Mouse (Mus musculus) forebrain, embryonic 13.5 days (tissue): ENCODE results near the gene Erlin1. TPM values are rescaled to one million over a fixed set of nuclear protein-coding genes. Genes with fewer than 3 reads are reported as not detected.

Experiments
- ATAC-seq: fragments of 200-750 bp; cut with Nextera tagmentation; 2 replicates; pipeline ENCODE4 v1.8.0; 2017
- H3K27ac ChIP-seq: fragments of 300-500 bp; sonication (generic); 2 replicates; pipeline ENCODE4 v1.5.1; 2015; ENCODE audit warnings: inconsistent platforms, mild to moderate bottlenecking, moderate library complexity
- H3K27me3 ChIP-seq: fragments of 300-500 bp; sonication (generic); 2 replicates; pipeline ENCODE4 v1.6.1; 2015; ENCODE audit warnings: mild to moderate bottlenecking, inconsistent platforms
- H3K36me3 ChIP-seq: fragments of 300-500 bp; sonication (generic); 2 replicates; pipeline ENCODE4 v1.6.1; 2015; ENCODE audit warnings: mild to moderate bottlenecking, inconsistent platforms; ENCODE audit not compliant: poor library complexity, severe bottlenecking
- H3K4me1 ChIP-seq: fragments of 300-500 bp; sonication (generic); 2 replicates; pipeline ENCODE4 v1.6.1; 2015; ENCODE audit warnings: inconsistent platforms
- H3K4me2 ChIP-seq: fragments of 300-500 bp; sonication (generic); 2 replicates; pipeline ENCODE4 v1.6.1; 2015; ENCODE audit warnings: inconsistent platforms, mild to moderate bottlenecking, moderate library complexity
- H3K4me3 ChIP-seq: fragments of 300-500 bp; sonication (generic); 2 replicates; pipeline ENCODE4 v1.5.1; 2015; ENCODE audit warnings: mild to moderate bottlenecking, inconsistent platforms
- H3K9ac ChIP-seq: fragments of 300-500 bp; sonication (generic); 2 replicates; pipeline ENCODE4 v1.6.1; 2015; ENCODE audit warnings: mild to moderate bottlenecking, inconsistent platforms
- H3K9me3 ChIP-seq: fragments of 300-500 bp; sonication (generic); replicated peaks from 2 replicates; pipeline ENCODE4 v1.6.1; 2016; ENCODE audit warnings: inconsistent platforms
- WGBS: fragments of 180-500 bp; shearing (Covaris S2); methylation state at CpG from one replicate; pipeline ENCODE4 v1.1.7; 2015; 5-methylcytosine and 5-hydroxymethylcytosine counted together
- polyA plus RNA-seq: library from polyadenylated mRNA; unstranded; fragments of >200 nt; fragmentation: Nextera tagmentation; extraction: Ambion mirVana; gene quantifications from 2 replicates; pipeline ENCODE4 v1.2.1, GENCODE M21; 2015

Erlin1 gene
- polyA plus RNA-seq, 1 experiment from 2014 or later: 17.8 TPM

GRCm38 (mm10) chr19:44080920-44081319 is 11.3 kb upstream of the Erlin1 start:
- Histone ChIP-seq H3K9me3 (no peaks in the 10 kb centered on the region), H3K4me1 (no peaks in the 10 kb centered on the region), H3K27me3 (no peaks in the 10 kb centered on the region), H3K27ac (no peak overlapping the region), H3K4me2 (no peak overlapping the region), H3K36me3 (peaks cover 79% of the 10 kb centered on the region), H3K4me3 (no peak overlapping the region), H3K9ac (no peak overlapping the region)
- no peak for ATAC-seq
- 100% methylated on average over 2 of the region's 2 CpGs for WGBS

- Histone ChIP-seq H3K4me3 (no peak overlapping the region), H3K27me3 (no peaks in the 10 kb centered on the region), H3K36me3 (peaks cover 82% of the 10 kb centered on the region), H3K9ac (no peak overlapping the region), H3K9me3 (no peaks in the 10 kb centered on the region), H3K27ac (no peak overlapping the region), H3K4me2 (no peak overlapping the region), H3K4me1 (no peaks in the 10 kb centered on the region)
- 91% methylated on average over 2 of the region's 2 CpGs for WGBS
- no peak for ATAC-seq
These were observed 10.4 kb upstream of the Erlin1 start for GRCm38 (mm10) chr19:44080023-44080422.

- H3K36me3 ChIP-seq: peaks cover 67% of the 10 kb centered on the region
- WGBS: 86% methylated on average over 4 of the region's 4 CpGs
- no peak overlapping the region for H3K27ac ChIP-seq
- H3K4me3 ChIP-seq: no peak overlapping the region
- H3K27me3 ChIP-seq: no peaks in the 10 kb centered on the region
- H3K9ac ChIP-seq: no peak overlapping the region
- no peak for ATAC-seq
- no peaks in the 10 kb centered on the region for H3K9me3 ChIP-seq
- H3K4me1 ChIP-seq: no peaks in the 10 kb centered on the region
- H3K4me2 ChIP-seq: no peak overlapping the region
These were observed 7.4 kb upstream of the Erlin1 start for GRCm38 (mm10) chr19:44077024-44077423.

- Histone ChIP-seq H3K4me3 (no peak overlapping the region), H3K4me1 (peaks cover under 1% of the 10 kb centered on the region; the same call in 1 of the 2 replicates), H3K9me3 (no peaks in the 10 kb centered on the region), H3K27me3 (no peaks in the 10 kb centered on the region), H3K27ac (no peak overlapping the region), H3K36me3 (peaks cover 69% of the 10 kb centered on the region), H3K4me2 (no peak overlapping the region), H3K9ac (no peak overlapping the region)
- 94% methylated on average over 9 of the region's 9 CpGs for WGBS
- ATAC-seq: no peak
These were observed 6.9 kb upstream of the Erlin1 start for GRCm38 (mm10) chr19:44076457-44076856.

GRCm38 (mm10) chr19:44074986-44075385 is 5.4 kb upstream of the Erlin1 start:
- Histone ChIP-seq H3K9ac (no peak overlapping the region), H3K36me3 (peaks cover 60% of the 10 kb centered on the region), H3K27me3 (no peaks in the 10 kb centered on the region), H3K4me2 (no peak overlapping the region), H3K4me3 (no peak overlapping the region), H3K4me1 (peaks cover 7% of the 10 kb centered on the region; the same call in 1 of the 2 replicates), H3K9me3 (no peaks in the 10 kb centered on the region), H3K27ac (no peak overlapping the region)
- no peak for ATAC-seq
- 87% methylated on average over 11 of the region's 11 CpGs for WGBS

GRCm38 (mm10) chr19:44071166-44071565 is 1.6 kb upstream of the Erlin1 start:
- no peak overlapping the region for H3K4me3 ChIP-seq
- WGBS: 59% methylated on average over 5 of the region's 5 CpGs

GRCm38 (mm10) chr19:44069914-44070232 is 288 bp upstream of the Erlin1 start:
- H3K9ac ChIP-seq: peak overlapping the region; percentile 84
- peak overlapping the region; percentile 95 for H3K4me2 ChIP-seq
- WGBS: 4% methylated on average over 4 of the region's 4 CpGs
- H3K36me3 ChIP-seq: peaks cover 10% of the 10 kb centered on the region; the same call in 1 of the 2 replicates
- no peaks in the 10 kb centered on the region for H3K9me3 ChIP-seq
- H3K27me3 ChIP-seq: no peaks in the 10 kb centered on the region
- ATAC-seq: no peak; the same call in 1 of the 2 replicates
- H3K4me1 ChIP-seq: peaks cover 26% of the 10 kb centered on the region
- H3K4me3 ChIP-seq: peak overlapping the region; percentile 76
- peak overlapping the region; percentile 35 for H3K27ac ChIP-seq

More at GRCm38 (mm10) chr19:44071166-44071565, 1.6 kb upstream of the Erlin1 start:
- no peak overlapping the region for H3K4me2 ChIP-seq
- H3K36me3 ChIP-seq: peaks cover 23% of the 10 kb centered on the region
- no peak for ATAC-seq
- no peaks in the 10 kb centered on the region for H3K9me3 ChIP-seq
- no peak overlapping the region for H3K27ac ChIP-seq
- no peak overlapping the region for H3K9ac ChIP-seq
- H3K27me3 ChIP-seq: no peaks in the 10 kb centered on the region
- peaks cover 26% of the 10 kb centered on the region for H3K4me1 ChIP-seq

- Histone ChIP-seq H3K36me3 (0 out of 2 replicates have a peak, but pooled peaks cover 6% of the 10 kb centered on the region), H3K4me2 (peak overlapping the region; percentile 95), H3K4me3 (peak overlapping the region; percentile 76), H3K27me3 (no peaks in the 10 kb centered on the region), H3K27ac (no peak overlapping the region), H3K9me3 (no peaks in the 10 kb centered on the region), H3K4me1 (peaks cover 26% of the 10 kb centered on the region), H3K9ac (peak overlapping the region; percentile 84)
- no peak for ATAC-seq
- 87% methylated on average over 4 of the region's 4 CpGs for WGBS
These were observed 1.4 kb downstream of the Erlin1 start for GRCm38 (mm10) chr19:44068232-44068631.

- Histone ChIP-seq H3K4me1 (peaks cover 26% of the 10 kb centered on the region), H3K9ac (no peak overlapping the region), H3K36me3 (peaks cover 6% of the 10 kb centered on the region; the same call in 1 of the 2 replicates), H3K4me3 (no peak overlapping the region), H3K27me3 (no peaks in the 10 kb centered on the region), H3K9me3 (no peaks in the 10 kb centered on the region), H3K4me2 (no peak overlapping the region), H3K27ac (no peak overlapping the region)
- no peak for ATAC-seq
- 80% methylated on average over 9 of the region's 9 CpGs for WGBS
These were observed 2.1 kb downstream of the Erlin1 start for GRCm38 (mm10) chr19:44067323-44068049.

GRCm38 (mm10) chr19:44064734-44065133 is 4.9 kb downstream of the Erlin1 start:
- peaks cover 20% of the 10 kb centered on the region for H3K36me3 ChIP-seq
- WGBS: 96% methylated on average over 2 of the region's 2 CpGs
- H3K9ac ChIP-seq: no peak overlapping the region
- H3K4me2 ChIP-seq: no peak overlapping the region
- H3K27me3 ChIP-seq: no peaks in the 10 kb centered on the region
- H3K4me3 ChIP-seq: no peak overlapping the region
- H3K4me1 ChIP-seq: peaks cover 18% of the 10 kb centered on the region
- H3K9me3 ChIP-seq: no peaks in the 10 kb centered on the region
- no peak for ATAC-seq
- no peak overlapping the region for H3K27ac ChIP-seq

GRCm38 (mm10) chr19:44063773-44064172 is 5.8 kb downstream of the Erlin1 start:
- Histone ChIP-seq H3K27me3 (no peaks in the 10 kb centered on the region), H3K36me3 (peaks cover 20% of the 10 kb centered on the region), H3K9ac (no peak overlapping the region), H3K4me2 (no peak overlapping the region), H3K4me3 (no peak overlapping the region), H3K27ac (no peak overlapping the region), H3K4me1 (peaks cover 15% of the 10 kb centered on the region), H3K9me3 (no peaks in the 10 kb centered on the region)
- ATAC-seq: no peak
- 90% methylated on average over 7 of the region's 7 CpGs for WGBS

GRCm38 (mm10) chr19:44060226-44060625 is 9.4 kb downstream of the Erlin1 start:
- no peaks in the 10 kb centered on the region for H3K4me1 ChIP-seq
- H3K27me3 ChIP-seq: no peaks in the 10 kb centered on the region
- peaks cover 35% of the 10 kb centered on the region for H3K36me3 ChIP-seq
- no peak overlapping the region for H3K9ac ChIP-seq
- H3K4me2 ChIP-seq: no peak overlapping the region
- no peak overlapping the region for H3K4me3 ChIP-seq
- 92% methylated on average over 3 of the region's 3 CpGs for WGBS
- no peak for ATAC-seq
- no peaks in the 10 kb centered on the region for H3K9me3 ChIP-seq
- H3K27ac ChIP-seq: no peak overlapping the region
